Mouse (Mus musculus) embryonic stem cell, embryonic (primary cell): ENCODE measurements around the gene Arhgap28.

Source experiments
- CTCF ChIA-PET, 4 experiments: fragments of 300-600 bp in 2 of 4; fragments of 350-600 bp in 2 of 4; sonication (Branson Sonifier 250); formaldehyde crosslinking; loops; one replicate each; lab custom pipeline; 2022; ENCODE audit warnings: inconsistent platforms in 2 of 4; lab: Charles Lee
- POLR2A ChIA-PET, 4 experiments: fragments of 300-600 bp in 2 of 4; fragments of 350-600 bp in 2 of 4; sonication (Branson Sonifier 250); formaldehyde crosslinking; loops; one replicate each; lab custom pipeline; 2022; ENCODE audit warnings: antibody characterized with exemption in 4 of 4, inconsistent platforms in 1 of 4; lab: Charles Lee

The Arhgap28 gene

DNA sequence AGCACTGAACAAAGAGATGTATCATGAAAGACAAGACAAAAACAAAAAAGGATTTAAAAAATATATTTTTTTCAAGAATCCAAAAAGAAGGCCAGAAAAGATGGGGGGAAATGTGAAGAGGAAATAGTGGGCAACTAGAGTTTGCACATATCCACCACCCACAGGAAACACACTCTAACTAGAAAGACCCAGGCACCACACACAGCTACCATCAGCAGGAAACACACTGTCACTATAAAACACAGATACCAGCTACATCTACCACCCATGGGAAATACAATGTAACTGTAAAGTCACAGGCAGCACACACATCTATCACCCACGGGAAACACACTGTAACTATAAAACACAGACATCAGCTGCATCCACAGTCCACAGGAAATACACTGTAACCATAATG, 46.3 kb downstream of the Arhgap28 start:
- POLR2A ChIA-PET: interaction anchor here in 1 of 4 experiments (1.9 kb wide), 1 partner anchor 10 kb away, joined by 4 read pairs; no protein-coding TSS in a partner anchor
- CTCF ChIA-PET: interaction anchor here in 1 of 4 experiments (0.7 kb wide), 1 partner anchor 321 kb away, joined by 3 read pairs; no protein-coding TSS in a partner anchor

DNA sequence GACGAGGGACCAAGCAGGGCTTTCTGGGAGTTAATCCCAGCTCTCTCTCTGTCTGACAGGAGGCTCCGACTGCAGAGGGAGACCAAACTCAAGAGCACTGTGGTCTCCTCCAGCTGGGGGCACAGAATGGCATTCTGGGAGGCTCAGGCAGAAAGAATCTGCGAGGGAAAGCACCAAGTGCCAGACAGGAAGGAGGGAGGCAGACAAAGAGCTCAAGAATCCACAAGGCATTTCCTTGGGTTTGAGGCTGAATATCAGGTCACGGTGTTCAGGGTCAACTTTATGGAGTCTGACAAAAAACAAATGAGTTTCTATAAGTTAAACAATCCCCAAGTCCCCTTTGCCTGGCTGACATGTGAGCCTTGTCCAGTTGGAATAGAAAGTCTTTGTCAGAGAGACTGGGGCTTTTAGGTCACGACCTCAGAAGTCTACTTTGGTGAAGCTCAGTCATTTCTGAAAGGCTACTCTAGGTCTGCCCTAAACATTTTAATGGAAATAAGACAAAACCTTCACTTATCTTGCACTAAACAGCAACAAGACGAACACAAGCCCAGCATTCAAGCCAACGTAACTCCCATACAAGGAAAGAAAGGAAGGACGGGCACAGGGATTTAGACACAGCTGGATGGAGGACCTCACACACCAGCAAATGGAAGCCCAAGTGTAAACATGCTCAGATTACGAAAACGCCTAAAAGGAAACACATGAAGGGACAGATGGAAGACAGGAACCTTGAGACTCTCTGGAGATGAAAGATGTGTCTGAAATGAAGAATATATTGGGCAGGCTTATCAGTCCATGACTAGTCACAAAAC, 47.8 kb downstream of the Arhgap28 start:
- ChIA-PET POLR2A (no interaction called here), CTCF (no interaction called here)

DNA sequence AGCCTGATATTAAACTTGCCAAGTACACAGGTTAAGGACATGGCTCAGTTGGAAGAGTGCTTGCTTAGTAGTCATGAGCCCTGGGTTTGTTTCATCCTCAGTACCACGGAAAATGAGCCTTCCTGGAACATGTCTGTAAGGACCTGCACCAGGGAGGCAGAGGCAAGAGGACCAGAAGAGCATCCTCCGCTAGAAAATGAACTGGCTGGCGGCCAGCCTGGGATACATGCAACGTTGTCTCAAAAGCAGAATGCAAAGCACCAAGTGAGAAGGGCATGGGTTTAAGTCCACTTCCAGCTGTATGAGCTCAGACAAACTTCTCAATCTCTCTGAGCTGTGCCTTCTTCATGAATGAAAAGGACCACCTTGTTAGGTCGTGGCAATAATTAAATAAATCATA, 49.0 kb downstream of the Arhgap28 start:
- ChIA-PET POLR2A (no interaction called here), CTCF (no interaction called here)

DNA sequence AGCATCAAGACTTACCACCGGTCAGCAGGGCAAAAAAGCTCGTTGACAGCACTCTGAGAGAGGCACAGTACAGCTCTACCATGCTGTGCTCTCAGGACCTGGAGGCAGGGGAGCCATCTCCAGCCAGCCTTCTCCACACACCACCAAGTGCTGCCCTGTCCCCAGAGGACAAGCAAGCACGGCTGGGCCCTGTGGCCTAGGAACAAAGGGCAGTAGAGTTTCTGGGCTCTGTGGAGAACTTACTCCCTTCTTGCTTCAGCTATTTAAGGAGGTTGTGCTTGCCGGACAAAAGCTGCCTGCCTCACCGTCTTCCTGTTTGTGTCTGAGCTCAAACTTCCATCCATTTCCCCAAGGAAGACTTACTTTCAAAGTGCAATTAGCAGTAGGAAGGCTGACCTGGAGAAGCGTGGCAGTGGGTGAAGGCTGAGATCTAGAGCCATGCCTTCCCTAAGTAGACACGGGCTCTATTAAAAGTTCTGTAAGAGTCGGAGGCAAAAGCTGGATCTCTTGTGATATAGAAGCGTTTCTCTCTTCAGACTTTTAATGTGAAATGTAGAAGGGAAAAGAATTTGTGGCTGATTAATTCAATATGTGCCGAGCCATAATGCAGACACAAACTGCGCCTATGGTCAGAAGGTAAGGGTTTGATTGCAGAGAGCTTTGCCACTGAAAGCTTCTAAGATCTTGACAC, 53.3 kb downstream of the Arhgap28 start:
- CTCF ChIA-PET: no interaction called here

DNA sequence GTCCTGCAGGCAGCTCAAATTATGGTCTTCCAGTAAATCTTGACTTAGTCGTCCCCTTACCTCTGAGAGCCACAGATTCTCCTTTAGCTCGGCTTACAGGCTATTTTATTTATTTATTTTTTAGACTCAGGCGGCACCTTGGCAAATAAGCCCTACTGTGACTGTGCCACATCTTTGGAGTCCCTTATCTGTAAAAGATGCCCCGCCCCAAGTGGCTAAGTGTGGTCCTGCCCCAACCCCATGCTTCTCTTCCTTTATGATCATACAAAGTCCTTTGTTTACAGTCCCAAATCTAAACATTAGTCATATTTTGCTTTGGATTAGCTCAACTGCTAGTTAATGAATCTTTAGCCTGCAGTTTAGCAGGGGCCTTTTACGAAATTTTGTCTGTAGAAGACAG, 55.3 kb downstream of the Arhgap28 start:
- ChIA-PET POLR2A (interaction anchor here in 2 of 4 experiments (0.6 to 2.0 kb wide), 2 partner anchors 10 to 56 kb away, joined by 3 to 4 read pairs; no protein-coding TSS in a partner anchor), CTCF (interaction anchor here in 1 of 4 experiments (0.7 kb wide), 1 partner anchor 87 kb away, joined by 3 read pairs; no protein-coding TSS in a partner anchor)

More for the DNA sequence above, 53.3 kb downstream of the Arhgap28 start:
- POLR2A ChIA-PET: interaction anchor here in 1 of 4 experiments (0.9 kb wide), 1 partner anchor 53 kb away, joined by 3 read pairs; the partner anchor contains the start of gene Arhgap28

DNA sequence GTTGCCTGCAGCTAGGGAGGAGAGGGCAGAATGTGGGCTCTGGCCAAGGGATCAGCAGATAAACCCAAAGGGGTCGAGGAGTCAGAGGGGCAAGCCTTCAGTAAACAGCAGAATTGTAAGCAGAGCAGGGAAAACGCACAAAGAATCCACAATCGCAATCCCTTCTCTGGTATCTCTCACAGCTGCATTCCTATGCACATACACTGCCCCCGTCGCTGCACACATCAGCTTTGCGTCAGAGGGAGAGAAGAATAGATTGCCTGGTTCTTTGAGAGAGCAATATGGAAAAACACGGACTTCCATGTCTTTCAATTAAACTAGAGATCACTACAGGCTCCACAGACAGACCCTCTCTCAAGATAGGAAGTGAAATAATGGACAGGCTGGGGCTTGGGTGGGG, 58.5 kb downstream of the Arhgap28 start:
- POLR2A ChIA-PET: interaction anchor here in 1 of 4 experiments (0.8 kb wide), 1 partner anchor 14 kb away, joined by 4 read pairs; no protein-coding TSS in a partner anchor
- CTCF ChIA-PET: interaction anchor here in 1 of 4 experiments (0.6 kb wide), 1 partner anchor 280 kb away, joined by 3 read pairs; no protein-coding TSS in a partner anchor

DNA sequence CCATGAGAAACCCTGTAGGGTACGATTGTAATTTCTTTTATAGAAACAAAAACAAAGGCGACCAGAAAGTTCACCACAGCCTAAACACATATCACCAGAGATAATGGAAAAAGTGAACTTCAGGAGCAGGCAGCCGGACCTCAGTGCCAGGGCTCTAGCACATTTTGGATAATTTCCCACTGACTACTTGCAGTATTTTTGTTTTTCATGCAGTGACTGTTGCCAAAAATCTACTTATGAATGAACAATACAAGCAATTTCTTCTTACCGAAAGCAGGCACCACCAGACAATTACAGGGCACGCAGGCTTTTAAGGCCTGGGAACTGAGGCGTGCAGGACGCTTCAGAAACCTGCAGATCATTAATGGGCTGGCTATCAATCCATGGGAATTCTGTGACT, 59.7 kb downstream of the Arhgap28 start:
- CTCF ChIA-PET: no interaction called here
- POLR2A ChIA-PET: interaction anchor here in 1 of 4 experiments (0.7 kb wide), 1 partner anchor 33 kb away, joined by 5 read pairs; no protein-coding TSS in a partner anchor

DNA sequence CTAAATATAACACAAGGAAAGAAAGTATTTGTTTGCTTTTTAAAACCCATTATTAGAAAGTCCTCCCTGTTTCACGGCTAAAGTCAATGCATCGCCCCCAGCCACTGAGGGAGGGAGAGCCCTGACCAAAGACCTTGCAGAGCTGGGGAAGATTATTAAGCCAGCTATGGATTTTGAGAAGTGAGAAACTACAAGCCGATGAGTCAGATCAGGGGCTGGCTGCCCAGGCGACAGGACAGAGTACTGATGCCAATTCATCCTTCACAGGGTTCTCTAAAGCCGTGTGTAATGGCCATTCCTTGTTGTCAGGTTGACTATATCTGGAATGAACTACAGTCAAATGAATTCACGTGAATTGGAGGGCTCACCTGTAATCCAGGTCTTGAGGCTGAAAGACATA, 62.9 kb downstream of the Arhgap28 start:
- CTCF ChIA-PET: no interaction called here
- POLR2A ChIA-PET: no interaction called here

DNA sequence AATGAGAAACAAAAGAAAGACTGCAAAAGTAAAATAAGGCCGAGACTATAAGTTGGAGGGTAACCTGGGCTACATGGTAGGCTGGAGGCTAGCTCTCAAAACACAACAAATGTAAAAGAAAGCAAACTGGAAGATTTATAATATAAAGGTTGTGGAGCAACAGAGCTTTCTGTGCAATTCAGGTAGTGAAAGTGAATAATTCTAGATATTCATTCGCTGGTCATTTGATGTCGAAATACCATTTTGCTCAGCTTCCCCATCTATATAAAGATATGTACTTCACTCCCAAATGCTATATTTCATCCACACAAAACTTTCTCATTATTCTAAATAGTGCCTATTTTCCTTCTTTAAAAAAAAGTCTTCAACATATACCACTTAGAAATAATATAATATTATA, 66.9 kb downstream of the Arhgap28 start:
- POLR2A ChIA-PET: no interaction called here
- CTCF ChIA-PET: no interaction called here

DNA sequence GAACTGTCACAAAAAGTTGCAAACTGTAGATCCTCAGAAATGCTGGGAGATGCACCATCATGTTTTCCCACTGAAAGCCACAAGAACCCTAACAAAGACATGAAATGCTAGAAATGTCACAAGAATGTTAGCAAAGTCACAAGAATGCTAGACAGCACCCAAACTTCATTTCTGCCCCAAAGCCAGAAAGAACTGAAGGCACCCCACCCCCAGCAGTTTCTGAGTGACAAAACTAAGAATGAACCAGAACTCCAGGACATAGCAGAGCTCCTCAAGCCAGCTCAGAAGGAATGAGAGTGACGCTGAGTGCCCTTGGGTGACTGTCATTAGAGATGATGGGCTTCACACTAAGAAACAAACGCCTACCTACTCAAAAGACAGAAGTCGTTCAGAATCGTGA, 68.4 kb downstream of the Arhgap28 start:
- POLR2A ChIA-PET: interaction anchor here in 1 of 4 experiments (1.2 kb wide), 1 partner anchor 69 kb away, joined by 3 read pairs; the partner anchor contains the start of gene Arhgap28
- CTCF ChIA-PET: no interaction called here

DNA sequence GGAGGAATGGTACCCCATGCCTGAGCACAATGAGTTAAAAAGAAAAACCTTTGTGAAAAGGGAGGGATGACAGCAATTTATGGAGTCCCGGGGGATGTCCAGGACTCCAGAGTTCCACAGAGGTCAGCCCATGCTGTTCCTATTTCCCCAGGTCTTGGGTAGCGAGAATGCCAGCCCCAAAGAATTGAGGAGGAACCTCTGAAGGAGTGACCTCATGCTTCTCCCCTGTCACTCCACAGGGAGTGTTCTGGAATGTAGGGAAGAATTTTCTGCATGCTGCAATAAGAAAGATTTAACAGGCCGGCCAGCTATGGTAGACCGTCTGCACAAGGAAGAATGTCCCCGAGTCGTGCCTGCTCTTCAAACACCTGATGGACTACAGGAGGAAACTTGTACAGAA, 72.5 kb downstream of the Arhgap28 start:
- CTCF ChIA-PET: no interaction called here
- POLR2A ChIA-PET: interaction anchor here in 1 of 4 experiments (0.7 to 1.0 kb wide), 2 partner anchors 12 to 14 kb away, joined by 4 read pairs; no protein-coding TSS in a partner anchor

DNA sequence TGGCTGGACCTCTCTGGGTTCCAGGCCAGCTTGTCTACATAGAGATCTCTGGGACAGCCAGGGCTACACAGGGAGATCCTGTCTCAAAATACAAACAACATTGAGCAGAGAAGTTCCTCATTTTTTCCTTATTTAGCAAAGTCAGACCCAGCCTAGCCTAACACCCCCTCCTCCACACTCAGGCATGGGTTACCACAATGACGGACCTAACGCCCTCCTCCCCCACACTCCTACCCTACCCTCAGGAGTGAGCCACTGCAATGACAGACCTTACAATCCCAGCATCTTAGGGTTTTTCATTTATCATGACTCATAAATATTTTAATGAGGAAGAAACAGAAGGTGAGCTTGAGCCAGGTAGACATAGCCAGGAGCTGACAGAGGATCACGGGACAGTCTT, 73.0 kb downstream of the Arhgap28 start:
- POLR2A ChIA-PET: interaction anchor here in 1 of 4 experiments (0.7 to 1.0 kb wide), 2 partner anchors 11 to 14 kb away, joined by 4 read pairs; no protein-coding TSS in a partner anchor
- CTCF ChIA-PET: no interaction called here

DNA sequence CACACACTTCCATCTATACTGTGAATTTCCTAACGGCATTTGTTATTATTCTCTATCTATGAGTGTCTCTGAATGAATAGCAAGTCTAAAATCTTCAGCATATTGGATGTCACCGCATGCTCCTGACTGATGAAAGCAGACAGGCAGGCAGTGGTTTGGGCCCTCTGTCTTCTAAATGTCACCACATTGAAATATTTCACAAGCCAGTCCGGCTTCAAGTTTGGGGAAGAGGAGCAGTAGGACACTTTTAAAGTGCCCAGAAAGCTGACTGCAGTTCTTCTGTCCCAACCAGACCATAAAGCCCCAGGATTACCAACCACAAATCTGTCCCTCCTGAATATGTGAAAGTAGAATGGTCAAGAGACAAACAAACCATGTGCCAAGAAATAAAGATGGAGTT, 73.5 kb downstream of the Arhgap28 start:
- ChIA-PET POLR2A (no interaction called here), CTCF (no interaction called here)

DNA sequence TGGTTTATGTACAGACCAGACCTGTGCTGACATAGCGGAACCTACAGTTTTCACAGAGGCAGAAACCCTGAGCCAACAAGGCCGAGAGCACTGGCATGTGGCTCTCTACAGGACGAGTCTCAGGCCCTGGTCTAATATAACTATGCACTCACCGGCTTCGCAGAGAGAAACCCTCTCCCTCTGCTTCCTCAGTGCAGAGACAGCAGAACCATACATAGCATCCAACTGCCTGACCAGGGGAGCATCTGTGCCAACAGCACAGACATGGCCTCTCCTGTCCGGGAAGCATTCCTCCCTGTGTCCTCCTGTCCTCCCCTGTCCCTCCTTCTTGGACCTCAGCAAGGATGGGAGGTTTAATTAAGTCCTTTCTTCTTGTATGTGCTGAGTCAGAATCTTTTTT, 75.6 kb downstream of the Arhgap28 start:
- POLR2A ChIA-PET: interaction anchor here in 2 of 4 experiments (0.9 to 1.0 kb wide), 3 partner anchors 15 to 76 kb away, joined by 3 to 7 read pairs (median 3); partner anchors contain the start of gene Arhgap28 (in 1 of the 2)
- CTCF ChIA-PET: no interaction called here

DNA sequence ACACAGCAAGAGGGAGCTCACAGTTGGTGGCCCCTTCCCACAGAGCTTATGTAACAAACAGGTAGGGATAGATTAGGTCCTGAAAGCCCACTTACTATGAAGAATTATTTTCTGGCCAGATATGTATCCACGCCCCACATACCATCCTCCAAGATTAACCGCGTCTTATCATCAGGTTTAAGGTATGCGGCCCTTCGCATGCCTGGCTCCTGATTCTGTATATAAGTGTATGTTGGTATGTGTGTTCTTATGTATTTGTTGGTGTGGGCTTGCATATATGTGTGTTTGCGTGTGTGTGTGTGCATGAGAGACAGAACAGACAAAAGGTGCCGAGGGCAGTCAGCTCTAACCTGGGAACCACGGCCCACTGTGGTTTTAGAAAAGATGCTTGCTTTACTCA, 76.1 kb downstream of the Arhgap28 start:
- POLR2A ChIA-PET: interaction anchor here in 1 of 4 experiments (0.9 kb wide), 1 partner anchor 49 kb away, joined by 7 read pairs; no protein-coding TSS in a partner anchor
- CTCF ChIA-PET: interaction anchor here in 1 of 4 experiments (0.5 kb wide), 1 partner anchor 17 kb away, joined by 3 read pairs; no protein-coding TSS in a partner anchor

DNA sequence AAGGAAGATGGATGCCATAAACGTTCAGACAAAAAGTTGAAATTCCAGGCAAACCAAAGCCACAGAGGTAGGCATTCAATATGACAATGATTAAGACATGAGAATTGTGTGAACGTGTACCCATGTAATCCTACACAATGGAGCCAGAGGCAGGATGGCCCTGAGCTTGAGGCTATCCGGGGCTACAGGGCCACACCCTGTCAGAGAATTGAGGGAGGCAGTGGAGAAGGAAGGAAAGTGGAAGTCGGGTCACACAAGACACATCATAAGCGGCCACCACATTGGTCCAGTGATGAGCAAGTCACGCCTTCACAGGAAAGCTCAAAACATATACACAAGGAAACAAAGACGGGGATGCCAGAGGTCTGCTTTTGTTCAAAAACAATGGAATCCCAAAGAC, 84.0 kb downstream of the Arhgap28 start:
- CTCF ChIA-PET: no interaction called here
- POLR2A ChIA-PET: interaction anchor here in 3 of 4 experiments (0.6 to 1.1 kb wide), 5 partner anchors 12 to 1486 kb away, joined by 3 to 4 read pairs (median 3); partner anchors contain the start of gene Arhgap28 (in 1 of the 3)

DNA sequence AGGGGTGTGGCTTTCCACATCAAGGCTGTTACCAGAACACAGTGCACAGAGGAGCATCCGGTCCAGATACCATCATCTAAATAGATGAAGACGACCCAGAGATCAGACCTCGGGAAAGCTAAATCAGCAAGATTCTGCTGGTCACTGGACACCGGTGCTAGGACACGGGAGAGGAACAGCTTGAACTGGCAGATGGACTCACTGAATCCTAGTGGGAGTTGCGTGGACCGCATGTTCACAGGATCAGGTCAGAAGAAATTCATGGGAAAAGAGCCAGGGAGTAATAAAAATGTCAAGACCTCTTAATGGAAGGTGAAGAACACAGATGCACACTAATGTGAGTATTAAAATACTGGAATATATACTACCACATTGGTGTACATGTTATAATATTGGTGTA, 85.7 kb downstream of the Arhgap28 start:
- ChIA-PET CTCF (no interaction called here), POLR2A (no interaction called here)

DNA sequence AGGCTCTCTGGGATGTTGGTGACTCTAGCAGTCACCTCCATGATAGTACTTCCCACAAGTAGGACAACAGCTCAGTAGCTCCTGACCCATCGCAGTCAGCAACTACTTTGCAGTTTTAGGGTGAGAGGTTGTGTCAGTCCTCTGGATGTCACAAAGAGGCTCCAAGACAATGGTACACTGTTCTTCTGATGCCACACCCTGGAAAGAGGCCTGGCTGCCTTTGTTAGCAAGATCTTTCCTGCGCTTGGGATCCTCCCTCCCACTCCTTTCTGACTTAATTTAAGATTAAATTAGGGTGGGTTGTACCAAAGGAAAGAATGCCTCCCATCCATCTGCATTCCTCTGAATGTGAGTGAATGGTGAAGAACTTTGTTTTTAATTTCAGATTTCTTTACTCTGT, 87.0 kb downstream of the Arhgap28 start:
- ChIA-PET CTCF (no interaction called here), POLR2A (interaction anchor here in 1 of 4 experiments (0.9 kb wide), 1 partner anchor 28 kb away, joined by 5 read pairs; no protein-coding TSS in a partner anchor)

DNA sequence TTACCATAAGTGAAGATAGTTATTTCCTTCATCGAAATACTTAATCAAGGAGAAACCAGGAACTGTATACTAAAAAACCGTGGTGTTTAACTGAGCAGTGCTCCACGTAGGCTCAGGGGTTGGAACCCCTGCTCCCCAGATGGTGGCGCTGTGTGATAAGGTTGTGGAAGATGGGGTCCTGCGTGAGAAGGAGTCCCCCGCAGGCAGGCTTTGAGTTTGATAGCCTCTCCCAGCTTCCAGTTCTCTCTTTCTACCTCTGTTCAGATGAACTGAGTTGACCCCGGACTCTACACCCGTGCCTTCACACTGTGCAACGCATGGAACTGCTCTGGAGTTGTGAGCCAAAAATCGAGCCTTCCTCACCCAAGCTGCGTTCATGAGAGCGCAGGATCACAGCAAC, 91.3 kb downstream of the Arhgap28 start:
- POLR2A ChIA-PET: no interaction called here
- CTCF ChIA-PET: interaction anchor here (0.5 to 1.1 kb wide), 4 partner anchors 58 to 265 kb away, joined by 3 to 4 read pairs (median 3); no protein-coding TSS in a partner anchor
